Mouse (Mus musculus): ENCODE measurements around the gene Ppm1n. TPM values are rescaled to one million over a fixed set of nuclear protein-coding genes. Genes with fewer than 3 reads are reported as not detected.

Gene Ppm1n
- polyA plus RNA-seq, 1 experiment from 2014 or later: not detected

Other genes starting within 250 kb of the Ppm1n start
- gene Rsph6a, start 225.4 kb downstream of the Ppm1n start, polyA plus RNA-seq (2016; fragmentation: Nextera tagmentation; extraction: Ambion mirVana): not detected in 2 replicates
- 29.6 and 30.7 TPM in 2 replicates for gene Dmwd, start 203.8 kb downstream of the Ppm1n start, polyA plus RNA-seq (2016; fragmentation: Nextera tagmentation; extraction: Ambion mirVana)
- 13.7 and 18.2 TPM in 2 replicates for gene Dmpk, start 196.2 kb downstream of the Ppm1n start, polyA plus RNA-seq (2016; fragmentation: Nextera tagmentation; extraction: Ambion mirVana)
- gene Six5, start 185.5 kb downstream of the Ppm1n start, polyA plus RNA-seq (2016; fragmentation: Nextera tagmentation; extraction: Ambion mirVana): 4.5 and 5.2 TPM in 2 replicates
- 1.0 and 1.1 TPM in 2 replicates for gene Gm4969, start 161.7 kb downstream of the Ppm1n start, polyA plus RNA-seq (2016; fragmentation: Nextera tagmentation; extraction: Ambion mirVana)
- gene Fbxo46, start 160.2 kb downstream of the Ppm1n start, polyA plus RNA-seq (2016; fragmentation: Nextera tagmentation; extraction: Ambion mirVana): 18.3 and 19.9 TPM in 2 replicates
- 19.5 and 20.9 TPM in 2 replicates for gene Qpctl, start 130.8 kb downstream of the Ppm1n start, polyA plus RNA-seq (2016; fragmentation: Nextera tagmentation; extraction: Ambion mirVana)
- 124 and 133 TPM in 2 replicates for gene Snrpd2, start 130.3 kb downstream of the Ppm1n start, polyA plus RNA-seq (2016; fragmentation: Nextera tagmentation; extraction: Ambion mirVana)
- 1.1 and 1.8 TPM in 2 replicates for gene Gipr, start 113.9 kb downstream of the Ppm1n start, polyA plus RNA-seq (2016; fragmentation: Nextera tagmentation; extraction: Ambion mirVana)
- gene Eml2, start 103.6 kb downstream of the Ppm1n start, polyA plus RNA-seq (2016; fragmentation: Nextera tagmentation; extraction: Ambion mirVana): 5.1 and 6.6 TPM in 2 replicates
- gene Gpr4, start 67.5 kb downstream of the Ppm1n start, polyA plus RNA-seq (2016; fragmentation: Nextera tagmentation; extraction: Ambion mirVana): 1.9 and 2.3 TPM in 2 replicates
- gene Opa3, start 51.7 kb downstream of the Ppm1n start, polyA plus RNA-seq (2016; fragmentation: Nextera tagmentation; extraction: Ambion mirVana): 42.1 and 43.9 TPM in 2 replicates
- 53.4 and 56.3 TPM in 2 replicates for gene Vasp, start 8.2 kb downstream of the Ppm1n start, polyA plus RNA-seq (2016; fragmentation: Nextera tagmentation; extraction: Ambion mirVana)
- gene Rtn2, start 2.6 kb upstream of the Ppm1n start, polyA plus RNA-seq (2016; fragmentation: Nextera tagmentation; extraction: Ambion mirVana): 91.1 and 99.1 TPM in 2 replicates
- gene Fosb, start 30.0 kb upstream of the Ppm1n start, polyA plus RNA-seq (2016; fragmentation: Nextera tagmentation; extraction: Ambion mirVana): 0.08 TPM in 1 of 2 replicates, not detected in the other
- gene Ercc1, start 64.7 kb upstream of the Ppm1n start, polyA plus RNA-seq (2016; fragmentation: Nextera tagmentation; extraction: Ambion mirVana): 103 and 104 TPM in 2 replicates
- gene Cd3eap, start 79.4 kb upstream of the Ppm1n start, polyA plus RNA-seq (2016; fragmentation: Nextera tagmentation; extraction: Ambion mirVana): 18.2 and 19.8 TPM in 2 replicates
- 3.1 and 3.2 TPM in 2 replicates for gene Ppp1r13l, start 79.7 kb upstream of the Ppm1n start, polyA plus RNA-seq (2016; fragmentation: Nextera tagmentation; extraction: Ambion mirVana)
- 24.0 and 27.5 TPM in 2 replicates for gene Ercc2, start 101.9 kb upstream of the Ppm1n start, polyA plus RNA-seq (2016; fragmentation: Nextera tagmentation; extraction: Ambion mirVana)
- gene Klc3, start 124.0 kb upstream of the Ppm1n start, polyA plus RNA-seq (2016; fragmentation: Nextera tagmentation; extraction: Ambion mirVana): 3.9 and 6.4 TPM in 2 replicates
- gene Ckm, start 124.7 kb upstream of the Ppm1n start, polyA plus RNA-seq (2016; fragmentation: Nextera tagmentation; extraction: Ambion mirVana): 0.20 and 0.35 TPM in 2 replicates
- 19.9 and 21.7 TPM in 2 replicates for gene Mark4, start 178.8 kb upstream of the Ppm1n start, polyA plus RNA-seq (2016; fragmentation: Nextera tagmentation; extraction: Ambion mirVana)
- 1.2 and 1.6 TPM in 2 replicates for gene Exoc3l2, start 183.3 kb upstream of the Ppm1n start, polyA plus RNA-seq (2016; fragmentation: Nextera tagmentation; extraction: Ambion mirVana)
- gene Bloc1s3, start 228.3 kb upstream of the Ppm1n start, polyA plus RNA-seq (2016; fragmentation: Nextera tagmentation; extraction: Ambion mirVana): 4.6 and 5.7 TPM in 2 replicates
- gene Trappc6a, start 228.3 kb upstream of the Ppm1n start, polyA plus RNA-seq (2016; fragmentation: Nextera tagmentation; extraction: Ambion mirVana): 50.6 and 51.0 TPM in 2 replicates
- gene Nkpd1, start 237.8 kb upstream of the Ppm1n start, polyA plus RNA-seq (2016; fragmentation: Nextera tagmentation; extraction: Ambion mirVana): 0.11 and 0.19 TPM in 2 replicates

Measured in neural tube, embryonic 12.5 days (tissue).